Mouse (Mus musculus) embryonic facial prominence, embryonic 10.5 days (tissue): ENCODE measurements around the gene Slc31a2. TPM values are rescaled to one million over a fixed set of nuclear protein-coding genes. Genes with fewer than 3 reads are reported as not detected.
"Not testable (repeated sequence)": the region's sequence is repeated elsewhere in the genome, so short reads cannot be mapped to it uniquely, and the experiment has no call there.

ENCODE experiments used
- DNase-seq: peaks from one replicate; pipeline ENCODE4 v3.0.0-alpha.2; 2017; ENCODE audit warnings: low spot score
- H3K27ac ChIP-seq: fragments of 300-500 bp; sonication (generic); replicated peaks from 2 replicates; pipeline ENCODE4 v1.5.1; 2016; ENCODE audit warnings: mild to moderate bottlenecking
- H3K27me3 ChIP-seq: fragments of 300-500 bp; sonication (generic); replicated peaks from 2 replicates; pipeline ENCODE4 v1.6.1; 2016; ENCODE audit warnings: low read depth, mild to moderate bottlenecking; ENCODE audit not compliant: poor library complexity, severe bottlenecking
- H3K36me3 ChIP-seq: fragments of 300-500 bp; sonication (generic); replicated peaks from 2 replicates; pipeline ENCODE4 v1.6.1; 2016; ENCODE audit warnings: mild to moderate bottlenecking, moderate library complexity
- H3K4me1 ChIP-seq: fragments of 300-500 bp; sonication (generic); 2 replicates; pipeline ENCODE4 v1.6.1; 2016
- H3K4me3 ChIP-seq: fragments of 300-500 bp; sonication (generic); 2 replicates; pipeline ENCODE4 v1.5.1; 2016; ENCODE audit warnings: mild to moderate bottlenecking, moderate library complexity
- H3K9me3 ChIP-seq: fragments of 300-500 bp; sonication (generic); 2 replicates; pipeline ENCODE4 v1.6.1; 2016; ENCODE audit warnings: mild to moderate bottlenecking
- WGBS: fragments of 180-500 bp; shearing (Covaris S2); methylation state at CpG from one replicate; pipeline ENCODE4 v1.1.7; 2016; 5-methylcytosine and 5-hydroxymethylcytosine counted together
- polyA plus RNA-seq: library from polyadenylated mRNA; unstranded; fragments of >200 nt; fragmentation: Nextera tagmentation; extraction: Ambion mirVana; gene quantifications from 2 replicates; pipeline ENCODE4 v1.2.1, GENCODE M21; 2016

The Slc31a2 gene
- polyA plus RNA-seq, 1 experiment from 2014 or later: 10.2 TPM

DNA sequence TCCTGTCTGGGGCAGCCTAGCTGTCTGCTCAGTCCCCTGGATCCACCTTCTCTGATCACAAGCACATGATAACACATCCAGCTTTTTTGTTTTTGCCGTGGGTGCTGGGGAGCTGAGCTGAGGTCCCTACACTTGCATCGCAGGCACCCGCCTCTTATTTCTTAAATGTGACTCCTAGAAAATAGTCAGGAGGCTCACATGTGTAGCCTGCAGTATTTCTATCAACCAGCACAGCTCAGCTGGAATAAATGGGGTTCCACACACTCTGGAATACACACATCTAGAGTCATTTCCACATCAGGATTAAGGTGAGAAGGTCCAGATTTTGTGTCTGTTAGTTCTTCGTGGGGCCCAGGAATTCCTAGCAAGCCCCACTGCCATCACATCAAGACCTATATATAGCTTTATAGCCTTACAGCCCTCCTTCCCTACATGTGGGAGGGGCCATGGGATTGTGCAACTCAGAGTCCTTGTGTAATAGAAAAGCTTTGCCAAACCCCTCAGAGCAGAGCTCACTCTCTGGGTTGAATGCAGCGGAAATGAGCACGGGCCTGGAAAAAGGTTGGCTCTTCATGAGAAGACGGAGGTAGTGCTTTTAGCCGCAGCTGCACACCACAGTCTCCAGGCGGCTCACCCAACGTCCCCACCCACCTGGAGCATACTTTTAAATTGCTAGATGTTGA is 2.9 kb downstream of the Slc31a2 start:
- 0 out of 2 replicates have a peak, but pooled peaks cover 3% of the 10 kb centered on the region for H3K4me1 ChIP-seq
- no peaks in the 10 kb centered on the region for H3K27me3 ChIP-seq
- H3K27ac ChIP-seq: no peak overlapping the region
- H3K9me3 ChIP-seq: no peaks in the 10 kb centered on the region
- 85% methylated on average over 10 of the region's 10 CpGs for WGBS
- H3K4me3 ChIP-seq: no peak overlapping the region
- no peaks in the 10 kb centered on the region for H3K36me3 ChIP-seq
- DNase-seq: no peak

DNA sequence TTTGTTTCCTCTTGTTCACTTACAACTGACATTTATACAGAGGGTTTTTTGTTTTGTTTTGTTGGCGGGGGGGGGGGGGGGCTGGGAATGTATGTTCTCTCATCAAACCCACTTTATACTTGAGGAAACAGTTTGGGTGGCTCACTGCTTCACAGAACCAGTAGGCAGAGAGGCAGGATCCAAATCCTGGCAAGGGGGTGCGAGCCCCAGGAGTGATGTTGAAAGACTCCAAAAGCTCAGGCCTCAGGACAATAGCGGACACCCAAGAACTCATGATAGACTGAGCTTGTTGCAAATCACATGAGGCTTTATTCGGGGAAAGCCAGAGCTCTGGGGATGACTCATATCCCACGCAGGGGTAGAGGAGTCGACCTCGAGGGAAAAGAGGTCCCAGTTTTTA is 3.7 kb downstream of the Slc31a2 start:
- 82% methylated on average over 7 of the region's 7 CpGs for WGBS
- H3K9me3 ChIP-seq, H3K27ac ChIP-seq, H3K36me3 ChIP-seq, H3K27me3 ChIP-seq, H3K4me3 ChIP-seq, DNase-seq, H3K4me1 ChIP-seq: not testable (repeated sequence)

DNA sequence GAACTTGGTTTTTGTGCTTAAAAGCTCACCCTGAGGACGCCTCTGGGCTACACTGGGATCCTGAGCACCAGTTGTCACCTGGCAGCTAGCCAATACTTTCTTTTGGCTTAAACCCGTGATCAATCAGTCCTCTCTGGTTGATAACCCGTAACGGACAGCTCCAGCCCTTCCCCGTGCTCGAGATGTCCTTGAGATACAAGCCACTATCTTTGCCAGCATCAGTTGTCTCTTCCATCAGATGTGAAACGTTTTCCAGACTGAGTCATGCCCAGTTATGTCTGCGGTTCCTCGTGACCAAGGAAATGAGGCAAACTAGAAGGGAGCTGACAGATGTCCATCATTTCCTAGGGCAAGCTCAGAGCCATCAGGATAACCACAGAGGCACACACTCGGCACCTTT is 4.7 kb downstream of the Slc31a2 start:
- Histone ChIP-seq H3K27me3 (no peaks in the 10 kb centered on the region), H3K4me1 (0 out of 2 replicates have a peak, but pooled peaks cover 3% of the 10 kb centered on the region), H3K36me3 (no peaks in the 10 kb centered on the region), H3K4me3 (no peak overlapping the region), H3K9me3 (no peaks in the 10 kb centered on the region), H3K27ac (no peak overlapping the region)
- no peak for DNase-seq
- 84% methylated on average over 10 of the region's 10 CpGs for WGBS

DNA sequence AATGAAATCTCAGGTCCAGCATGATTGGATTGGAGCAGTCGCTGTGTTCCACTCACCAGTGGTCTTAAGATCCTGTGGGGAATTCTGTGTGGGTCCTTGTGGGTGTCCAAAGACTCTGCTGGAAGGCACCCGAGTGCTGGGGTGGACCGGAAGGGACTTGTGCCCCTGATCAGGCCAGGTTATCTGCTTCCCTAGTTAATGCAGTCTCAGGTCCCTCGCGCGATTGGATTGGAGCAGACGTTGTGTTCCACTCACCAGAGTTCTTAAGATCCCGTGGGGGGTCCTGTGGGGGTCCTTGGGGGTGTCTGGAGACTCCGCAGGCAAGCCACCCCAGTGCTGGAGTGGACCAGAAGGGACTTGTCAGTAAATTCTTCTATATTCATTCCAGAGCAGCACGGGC is 10.3 kb downstream of the Slc31a2 start:
- no peaks in the 10 kb centered on the region for H3K27me3 ChIP-seq
- H3K36me3 ChIP-seq: no peaks in the 10 kb centered on the region
- DNase-seq: no peak
- H3K4me3 ChIP-seq: no peak overlapping the region
- H3K4me1 ChIP-seq: peaks cover 10% of the 10 kb centered on the region
- no peak overlapping the region for H3K27ac ChIP-seq
- 90% methylated on average over 10 of the region's 10 CpGs for whole genome bisulfite sequencing
- H3K9me3 ChIP-seq: no peaks in the 10 kb centered on the region

DNA sequence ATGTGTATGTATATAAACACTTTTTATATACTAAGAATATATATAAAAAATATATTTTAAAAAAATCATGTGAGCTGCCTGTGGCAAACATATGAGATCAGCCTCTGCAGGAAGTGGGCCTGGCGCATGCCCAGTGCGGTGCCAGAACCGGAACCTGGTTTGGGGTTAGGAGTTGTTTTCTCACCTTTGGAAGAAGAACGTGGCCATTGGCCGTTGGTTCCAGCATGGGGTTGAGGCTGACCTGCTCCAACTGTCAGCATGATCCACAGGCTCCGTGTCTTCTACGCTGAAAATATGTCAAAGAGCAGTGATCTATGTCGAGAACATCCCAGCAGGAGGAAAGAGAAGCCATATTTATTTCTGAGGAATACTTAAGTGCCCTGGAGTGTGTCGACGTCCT is 11.6 kb downstream of the Slc31a2 start:
- WGBS: 93% methylated on average over 10 of the region's 10 CpGs
- DNase-seq: no peak
- Histone ChIP-seq H3K9me3 (no peaks in the 10 kb centered on the region), H3K4me3 (no peak overlapping the region), H3K4me1 (peaks cover 10% of the 10 kb centered on the region), H3K27ac (no peak overlapping the region), H3K36me3 (no peaks in the 10 kb centered on the region), H3K27me3 (no peaks in the 10 kb centered on the region)

DNA sequence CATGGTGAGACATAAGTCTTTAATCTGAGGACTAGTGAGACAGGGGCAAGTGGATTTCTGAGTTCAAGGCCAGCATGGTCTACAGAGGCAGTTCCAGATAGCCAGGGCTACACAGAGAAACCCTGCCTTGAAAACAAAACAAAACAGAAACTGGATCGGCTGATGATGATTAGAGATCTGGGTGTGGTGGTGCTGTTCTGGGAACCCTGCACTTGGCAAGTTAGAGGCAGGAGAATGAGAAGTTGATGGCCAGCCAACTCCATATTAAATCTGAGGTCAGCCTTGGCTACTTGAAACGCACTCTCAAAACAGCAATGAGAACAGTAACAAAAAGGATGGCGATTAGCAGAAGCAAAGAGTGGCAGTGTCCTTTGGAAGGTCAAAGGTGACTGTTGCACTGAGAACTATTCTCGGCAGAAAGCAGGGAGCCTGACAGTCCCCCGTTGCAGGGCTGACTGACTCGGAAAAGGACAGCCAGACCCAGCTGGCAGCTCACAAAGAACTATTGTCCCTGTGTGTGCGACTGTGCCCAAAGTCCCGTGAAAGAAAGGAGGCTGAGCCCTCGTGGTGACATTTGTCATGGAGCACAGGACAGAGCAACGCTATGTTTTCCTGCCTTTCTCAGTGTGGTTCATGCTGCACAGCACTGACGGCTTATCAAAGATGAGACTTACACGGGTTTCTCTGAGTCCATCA is 12.6 kb downstream of the Slc31a2 start:
- Histone ChIP-seq H3K4me1 (peaks cover 10% of the 10 kb centered on the region), H3K4me3 (no peak overlapping the region), H3K27me3 (no peaks in the 10 kb centered on the region), H3K27ac (peak overlapping the region; percentile 3; the same call in 1 of the 2 replicates), H3K9me3 (no peaks in the 10 kb centered on the region), H3K36me3 (no peaks in the 10 kb centered on the region)
- DNase-seq: peak; percentile 37
- WGBS: 13% methylated on average over 12 of the region's 12 CpGs

DNA sequence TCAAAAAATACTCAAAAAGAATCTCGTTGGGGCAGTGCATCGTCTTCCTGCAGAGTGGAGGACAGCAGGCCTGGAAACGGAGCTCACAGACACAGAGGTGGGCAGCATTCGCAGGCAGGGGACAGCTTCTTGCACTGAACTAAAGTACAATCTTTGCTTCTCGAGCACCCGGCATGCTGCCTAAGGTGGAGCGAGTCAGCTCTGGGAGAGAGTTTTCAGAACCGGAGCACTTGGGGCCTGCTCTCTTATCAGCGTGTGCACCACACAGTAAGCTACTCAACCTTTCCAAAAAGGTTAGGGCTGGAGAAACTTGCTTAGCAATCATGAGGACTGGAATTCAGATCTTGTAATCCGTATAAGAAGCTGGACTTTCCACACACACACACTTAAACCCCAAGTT is 14.3 kb downstream of the Slc31a2 start:
- 87% methylated on average over 10 of the region's 10 CpGs for WGBS
- DNase-seq: no peak
- Histone ChIP-seq H3K27ac (no peak overlapping the region), H3K36me3 (no peaks in the 10 kb centered on the region), H3K9me3 (no peaks in the 10 kb centered on the region), H3K27me3 (no peaks in the 10 kb centered on the region), H3K4me3 (no peak overlapping the region), H3K4me1 (peaks cover 10% of the 10 kb centered on the region)

DNA sequence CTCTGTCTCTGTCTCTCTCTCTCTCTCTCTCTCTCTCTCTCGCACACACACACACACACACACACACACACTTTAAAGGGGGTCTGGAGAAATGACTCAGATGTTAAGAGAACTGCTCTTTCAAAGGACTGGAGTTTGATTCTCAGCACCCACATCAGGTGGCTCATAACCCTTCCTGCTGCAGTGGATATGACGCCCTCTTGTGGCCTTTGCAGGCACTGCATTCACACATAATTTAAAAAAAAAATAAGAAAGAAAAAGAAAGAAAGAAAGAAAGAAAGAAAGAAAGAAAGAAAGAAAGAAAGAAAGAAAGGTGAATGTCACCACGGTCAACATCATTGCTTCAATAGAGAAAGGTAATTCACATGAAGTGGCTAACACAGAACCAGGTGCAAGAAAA is 14.9 kb downstream of the Slc31a2 start:
- Histone ChIP-seq H3K4me3 (no peak overlapping the region), H3K27ac (no peak overlapping the region), H3K36me3 (no peaks in the 10 kb centered on the region), H3K27me3 (no peaks in the 10 kb centered on the region), H3K4me1 (peaks cover 10% of the 10 kb centered on the region), H3K9me3 (no peaks in the 10 kb centered on the region)
- 68% methylated on average over 3 of the region's 3 CpGs for WGBS
- no peak for DNase-seq

DNA sequence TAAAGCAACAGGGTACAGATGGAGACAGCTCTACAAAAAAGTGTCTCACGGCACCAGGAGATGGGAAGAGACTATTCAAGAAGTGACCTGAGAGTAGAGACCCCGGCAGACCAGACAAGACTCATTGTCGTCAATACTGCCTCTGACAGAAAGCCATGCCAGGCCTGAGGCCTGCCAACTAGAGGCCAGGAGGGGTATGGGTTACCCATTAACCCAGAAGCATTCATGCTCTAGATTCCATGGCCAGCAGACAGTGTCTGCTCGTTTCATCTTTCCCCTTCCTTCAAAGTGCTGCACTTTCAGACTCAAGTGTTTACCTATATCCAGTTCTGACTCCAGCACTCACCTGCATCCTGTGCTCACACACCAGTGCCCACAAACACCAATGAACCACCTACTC is 15.7 kb downstream of the Slc31a2 start:
- Histone ChIP-seq H3K4me1 (peaks cover 10% of the 10 kb centered on the region), H3K36me3 (no peaks in the 10 kb centered on the region), H3K27me3 (no peaks in the 10 kb centered on the region), H3K27ac (no peak overlapping the region), H3K9me3 (no peaks in the 10 kb centered on the region), H3K4me3 (no peak overlapping the region)
- WGBS: 82% methylated on average over 4 of the region's 4 CpGs
- no peak for DNase-seq

DNA sequence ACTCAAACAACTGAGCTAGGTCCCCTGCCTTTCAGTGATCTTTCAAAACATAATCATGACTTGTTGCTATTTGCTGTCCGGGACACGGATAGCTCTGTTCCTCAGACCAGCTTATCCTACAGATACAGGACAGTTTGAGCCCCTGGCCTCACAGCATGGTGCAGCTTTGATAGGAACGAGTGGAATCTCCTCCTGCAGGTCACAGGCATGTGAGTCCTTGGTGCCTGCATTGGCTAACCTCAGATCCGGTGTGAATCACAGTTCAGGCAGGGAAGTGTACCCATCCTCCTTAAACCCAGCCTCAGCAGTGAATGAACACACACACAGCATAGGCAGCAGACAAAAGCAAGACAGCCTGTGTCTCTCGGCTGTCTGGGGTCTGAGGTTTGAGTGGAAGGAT is 19.0 kb downstream of the Slc31a2 start:
- no peak for DNase-seq
- H3K36me3 ChIP-seq: no peaks in the 10 kb centered on the region
- 61% methylated on average over 5 of the region's 5 CpGs for WGBS
- H3K4me1 ChIP-seq: peaks cover 3% of the 10 kb centered on the region; the same call in 1 of the 2 replicates
- H3K4me3 ChIP-seq: no peak overlapping the region
- no peaks in the 10 kb centered on the region for H3K9me3 ChIP-seq
- no peaks in the 10 kb centered on the region for H3K27me3 ChIP-seq
- H3K27ac ChIP-seq: no peak overlapping the region

DNA sequence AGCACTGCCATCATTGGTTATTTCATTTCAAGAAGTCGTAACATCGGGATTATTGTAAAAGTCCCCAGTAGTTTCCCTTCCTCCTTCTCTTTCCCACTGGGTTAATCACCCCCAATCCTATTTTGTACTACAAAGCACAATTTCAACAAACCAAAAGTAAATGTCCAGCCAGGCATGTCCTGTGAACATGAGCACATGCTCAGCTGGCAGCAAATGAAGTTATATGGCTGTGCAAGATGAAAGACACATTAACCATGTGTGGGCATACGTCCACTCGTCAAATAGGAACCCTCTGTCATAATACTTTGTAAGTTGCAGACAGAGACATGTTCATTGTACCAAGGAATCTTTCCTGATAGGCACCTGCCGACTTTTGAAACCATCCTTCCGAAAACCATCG is 20.6 kb downstream of the Slc31a2 start:
- Histone ChIP-seq H3K36me3 (no peaks in the 10 kb centered on the region), H3K4me1 (peaks cover 17% of the 10 kb centered on the region), H3K9me3 (no peaks in the 10 kb centered on the region), H3K27me3 (no peaks in the 10 kb centered on the region), H3K27ac (no peak overlapping the region), H3K4me3 (no peak overlapping the region)
- 90% methylated on average over 7 of the region's 7 CpGs for WGBS
- no peak for DNase-seq

DNA sequence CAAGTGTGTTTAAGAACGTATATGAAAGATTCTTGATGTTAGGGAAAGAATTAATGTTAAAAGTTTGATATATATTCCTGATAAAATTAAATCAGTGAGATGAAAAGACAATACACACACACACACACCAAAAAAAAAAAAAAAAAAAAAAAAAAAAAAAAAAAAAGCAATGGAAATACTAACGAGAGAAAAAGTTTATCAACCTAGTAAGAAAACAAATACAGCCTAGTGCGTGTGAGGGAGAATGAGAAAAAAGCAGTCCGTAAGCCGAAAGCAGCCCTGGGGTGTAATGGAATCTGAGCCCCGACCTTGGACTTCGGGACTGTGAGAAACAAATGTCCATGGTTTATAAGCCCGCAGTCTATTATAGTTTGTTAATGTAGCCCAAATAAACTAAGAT is 23.2 kb downstream of the Slc31a2 start:
- 76% methylated on average over 8 of the region's 8 CpGs for WGBS
- peaks cover 17% of the 10 kb centered on the region for H3K4me1 ChIP-seq
- no peaks in the 10 kb centered on the region for H3K9me3 ChIP-seq
- H3K4me3 ChIP-seq: 0 out of 2 replicates have a peak overlapping the region, but pooled peaks have one; percentile 73
- DNase-seq: no peak
- no peaks in the 10 kb centered on the region for H3K27me3 ChIP-seq
- no peak overlapping the region for H3K27ac ChIP-seq
- H3K36me3 ChIP-seq: no peaks in the 10 kb centered on the region
